Mouse (Mus musculus) kidney, embryonic 14.5 days (tissue): Measurements from ENCODE around the gene Pam16. TPM values are rescaled to one million over a fixed set of nuclear protein-coding genes. Genes with fewer than 3 reads are reported as not detected.
"Not testable (repeated sequence)": the region's sequence is repeated elsewhere in the genome, so short reads cannot be mapped to it uniquely, and the experiment has no call there.

Experiments used
- ATAC-seq: fragments of 200-750 bp; cut with Nextera tagmentation; 2 replicates; pipeline ENCODE4 v1.8.0; 2017; ENCODE audit warnings: moderate number of reproducible peaks, mild to moderate bottlenecking, moderate TSS enrichment, moderate library complexity; ENCODE audit not compliant: low FRiP score, low TSS enrichment
- H3K27ac ChIP-seq: fragments of 300-500 bp; sonication (generic); 2 replicates; pipeline ENCODE4 v1.5.1; 2014; ENCODE audit warnings: low read depth, mild to moderate bottlenecking, low read length, moderate library complexity, mixed read lengths
- H3K27me3 ChIP-seq: fragments of 300-500 bp; sonication (generic); 2 replicates; pipeline ENCODE4 v1.6.1; 2014; ENCODE audit warnings: mild to moderate bottlenecking, low read length; ENCODE audit not compliant: control insufficient read depth, insufficient read depth
- H3K36me3 ChIP-seq: fragments of 300-500 bp; sonication (generic); 2 replicates; pipeline ENCODE4 v1.6.1; 2014; ENCODE audit warnings: low read length, mixed read lengths; ENCODE audit not compliant: control insufficient read depth, insufficient read depth
- H3K4me1 ChIP-seq: fragments of 300-500 bp; sonication (generic); 2 replicates; pipeline ENCODE4 v1.6.1; 2014; ENCODE audit warnings: low read length, mixed read lengths; ENCODE audit not compliant: control insufficient read depth, insufficient read depth
- H3K4me2 ChIP-seq: fragments of 300-500 bp; sonication (generic); replicated peaks from 2 replicates; pipeline ENCODE4 v1.6.1; 2014; ENCODE audit warnings: low read depth, mild to moderate bottlenecking, low read length
- H3K4me3 ChIP-seq: fragments of 300-500 bp; sonication (generic); 2 replicates; pipeline ENCODE4 v1.5.1; 2014; ENCODE audit warnings: mild to moderate bottlenecking, low read length
- H3K9ac ChIP-seq: fragments of 300-500 bp; sonication (generic); 2 replicates; pipeline ENCODE4 v1.6.1; 2014; ENCODE audit warnings: low read depth, mild to moderate bottlenecking, low read length, moderate library complexity
- H3K9me3 ChIP-seq: fragments of 300-500 bp; sonication (generic); 2 replicates; pipeline ENCODE4 v1.6.1; 2016; ENCODE audit warnings: low read length; ENCODE audit not compliant: control insufficient read depth
- WGBS: fragments of 180-500 bp; shearing (Covaris S2); extraction: QIAGEN DNeasy Blood & Tissue Kit; methylation state at CpG from one replicate; pipeline ENCODE4 v1.1.7; 2014; 5-methylcytosine and 5-hydroxymethylcytosine counted together
- polyA plus RNA-seq: library from polyadenylated mRNA; unstranded; fragments of >200 nt; fragmentation: Nextera tagmentation; extraction: Ambion mirVana; gene quantifications from 2 replicates; pipeline ENCODE4 v1.2.1, GENCODE M21; 2014

Gene Pam16
- polyA plus RNA-seq, 1 experiment from 2014 or later = 102 TPM

DNA sequence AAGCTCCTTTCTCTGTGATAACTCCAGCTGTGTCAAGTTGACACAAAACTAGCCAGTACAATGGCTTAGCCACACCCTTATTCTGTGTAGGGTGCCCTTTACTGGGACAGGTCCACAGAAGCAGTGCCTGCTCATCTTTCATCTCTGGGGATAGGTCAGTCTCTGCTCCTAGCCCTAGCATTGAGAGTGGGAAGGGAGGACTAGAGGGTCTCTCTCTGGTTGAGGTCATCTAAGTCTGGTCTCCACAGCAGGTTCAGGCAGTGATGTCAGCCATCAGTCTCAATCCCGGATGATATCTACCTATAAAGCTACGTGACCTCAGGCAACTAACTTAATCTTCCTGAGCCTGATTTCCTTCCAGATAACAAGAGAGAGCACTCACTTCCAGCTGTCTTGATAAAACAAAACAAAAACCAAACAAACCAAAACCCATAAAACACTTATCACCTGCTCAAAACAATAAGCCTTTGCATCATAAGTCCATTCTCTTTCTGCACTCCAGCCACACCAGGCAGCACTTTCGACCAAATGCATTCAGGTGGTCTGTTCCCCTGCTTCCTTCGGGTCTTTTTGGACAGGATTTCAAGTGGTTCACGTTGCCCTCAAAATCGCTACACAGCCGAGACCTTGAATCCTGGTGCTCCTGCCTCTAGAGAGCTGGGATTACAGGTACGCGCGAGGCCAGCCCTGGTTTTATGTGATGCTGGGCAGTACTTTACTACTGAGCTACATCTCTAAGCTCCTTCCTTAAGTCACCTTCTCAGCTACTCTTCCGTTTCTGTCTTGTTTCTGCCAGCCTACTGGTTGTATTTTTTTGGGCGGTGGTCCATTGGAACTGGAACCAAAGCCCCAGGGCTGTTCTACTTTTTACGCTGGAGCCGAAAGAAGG is 38.9 kb downstream of the Pam16 start:
- WGBS = 9% methylated on average over 14 of the region's 14 CpGs

DNA sequence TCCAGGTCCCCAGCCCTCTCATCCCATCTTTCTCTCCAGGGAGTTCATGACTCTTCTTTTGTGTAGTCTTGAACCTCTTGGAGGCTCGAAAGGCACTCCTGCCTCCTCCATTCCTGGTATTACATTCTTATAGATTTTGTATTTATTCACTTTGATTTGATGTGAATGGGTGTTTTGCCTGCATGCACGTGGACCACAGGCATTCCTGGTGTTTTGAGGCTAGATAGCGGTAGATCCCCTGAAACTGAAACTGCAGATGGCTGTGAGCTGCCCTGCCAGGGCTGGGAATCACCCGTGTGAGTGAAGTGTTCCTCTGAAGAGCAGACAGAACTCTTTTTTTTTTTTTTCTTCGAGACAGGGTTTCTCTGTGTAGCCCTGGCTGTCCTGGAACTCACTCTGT is 40.4 kb downstream of the Pam16 start:
- Histone ChIP-seq H3K36me3 (no peaks in the 10 kb centered on the region), H3K9ac (no peak overlapping the region), H3K4me2 (no peak overlapping the region), H3K4me1 (peaks cover 16% of the 10 kb centered on the region), H3K27me3 (no peaks in the 10 kb centered on the region), H3K4me3 (no peak overlapping the region), H3K9me3 (no peaks in the 10 kb centered on the region), H3K27ac (no peak overlapping the region)
- 86% methylated on average over 5 of the region's 5 CpGs for WGBS
- no peak for ATAC-seq

More for the DNA sequence above, 38.9 kb downstream of the Pam16 start:
- peaks cover 3% of the 10 kb centered on the region for H3K36me3 ChIP-seq
- H3K27ac ChIP-seq = peak overlapping the region; percentile 91
- peak overlapping the region; percentile 56; the same call in 1 of the 2 replicates for H3K9ac ChIP-seq
- ATAC-seq = peak; percentile 34
- peaks cover 16% of the 10 kb centered on the region for H3K4me1 ChIP-seq
- H3K4me3 ChIP-seq = peak overlapping the region; percentile 39
- H3K9me3 ChIP-seq = no peaks in the 10 kb centered on the region
- H3K27me3 ChIP-seq = no peaks in the 10 kb centered on the region
- peak overlapping the region; percentile 54 for H3K4me2 ChIP-seq

DNA sequence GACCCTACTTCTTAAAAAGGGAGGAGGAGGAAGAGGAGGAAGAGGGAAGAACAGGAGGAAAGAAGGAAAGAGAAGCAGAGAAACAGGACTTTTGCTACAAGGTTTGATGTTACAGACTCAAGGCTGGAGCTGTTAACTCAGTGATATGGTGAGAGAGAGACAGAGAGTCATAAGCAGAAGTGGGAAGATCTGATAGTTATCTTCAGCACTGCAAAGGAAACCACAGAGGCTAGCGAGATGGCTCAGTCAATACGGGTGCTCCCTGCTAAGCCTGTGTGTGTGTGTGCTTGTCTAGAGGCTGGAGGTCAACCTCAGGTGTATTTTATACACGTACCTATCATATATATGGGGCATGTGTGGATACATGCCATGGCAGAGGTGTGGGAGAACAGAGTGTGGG is 41.0 kb downstream of the Pam16 start:
- no peak overlapping the region for H3K4me2 ChIP-seq
- no peak for ATAC-seq
- WGBS = 83% methylated on average over 3 of the region's 3 CpGs
- H3K27ac ChIP-seq = no peak overlapping the region
- no peak overlapping the region for H3K9ac ChIP-seq
- H3K9me3 ChIP-seq = no peaks in the 10 kb centered on the region
- peaks cover 16% of the 10 kb centered on the region for H3K4me1 ChIP-seq
- H3K27me3 ChIP-seq = no peaks in the 10 kb centered on the region
- no peak overlapping the region for H3K4me3 ChIP-seq
- H3K36me3 ChIP-seq = no peaks in the 10 kb centered on the region

DNA sequence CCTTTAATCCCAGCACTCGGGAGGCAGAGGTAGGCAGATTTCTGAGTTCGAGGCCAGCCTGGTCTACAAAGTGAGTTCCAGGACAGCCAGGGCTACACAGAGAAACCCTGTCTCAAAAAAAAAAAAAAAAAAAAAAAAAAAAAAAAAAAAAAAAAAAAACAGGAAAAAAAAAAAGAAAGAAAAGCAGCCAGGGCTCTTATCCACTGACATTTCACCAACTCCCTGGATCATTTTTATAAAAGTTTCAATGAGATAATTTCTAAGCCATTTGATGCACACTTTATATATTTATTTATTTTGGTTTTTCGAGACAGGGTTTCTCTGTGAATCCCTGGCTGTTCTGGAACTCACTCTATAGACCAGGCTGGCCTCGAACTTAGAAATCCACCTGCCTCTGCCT is 43.6 kb downstream of the Pam16 start:
- H3K4me2 ChIP-seq, H3K36me3 ChIP-seq, H3K4me1 ChIP-seq, H3K27me3 ChIP-seq, H3K9me3 ChIP-seq, ATAC-seq, H3K9ac ChIP-seq, H3K4me3 ChIP-seq, H3K27ac ChIP-seq: not testable (repeated sequence)
- WGBS = 98% methylated on average over 3 of the region's 4 CpGs

DNA sequence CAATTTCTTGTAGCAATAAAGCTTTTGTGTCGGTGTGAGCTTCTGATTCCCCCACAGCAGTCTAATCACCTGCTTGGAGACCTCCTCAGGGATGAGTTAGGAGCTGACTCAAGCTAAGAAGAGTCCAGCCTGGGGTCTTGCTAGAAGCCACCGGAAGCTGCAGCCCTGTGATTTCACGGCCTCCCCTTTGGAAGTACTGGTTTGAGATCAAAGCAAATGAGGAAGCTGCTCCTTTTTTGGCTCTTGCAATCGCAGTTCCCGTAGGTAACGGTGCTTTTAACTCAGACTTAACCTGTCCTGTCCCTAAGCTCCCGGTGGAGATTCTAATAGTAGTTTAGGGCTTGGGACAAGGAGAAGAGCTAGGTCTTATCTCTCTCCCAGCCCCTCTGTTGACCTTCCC is 46.2 kb downstream of the Pam16 start:
- Histone ChIP-seq H3K9me3 (no peaks in the 10 kb centered on the region), H3K9ac (no peak overlapping the region), H3K27me3 (no peaks in the 10 kb centered on the region), H3K4me1 (no peaks in the 10 kb centered on the region), H3K27ac (no peak overlapping the region), H3K4me2 (no peak overlapping the region), H3K4me3 (no peak overlapping the region), H3K36me3 (no peaks in the 10 kb centered on the region)
- ATAC-seq = no peak
- WGBS = 47% methylated on average over 7 of the region's 7 CpGs

DNA sequence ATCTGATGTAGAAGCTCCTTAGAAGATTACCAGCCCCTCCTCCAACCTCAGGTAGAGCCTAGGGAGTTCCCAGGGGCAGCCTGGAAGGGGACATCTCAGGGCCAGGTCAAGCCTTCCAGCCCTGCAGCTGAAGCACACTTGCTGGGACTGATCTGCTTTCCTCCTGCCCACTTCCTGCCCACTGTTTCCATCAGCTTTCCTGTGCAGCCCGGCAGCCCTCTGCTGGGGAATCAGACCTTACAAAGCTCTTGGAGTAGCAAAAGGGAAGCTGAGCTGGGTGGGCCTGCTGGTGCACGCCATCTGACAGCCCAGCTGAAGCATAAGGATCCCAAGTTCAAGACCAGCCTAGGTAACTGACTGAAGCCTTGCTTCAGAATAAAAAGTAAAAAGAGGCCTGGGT is 47.9 kb downstream of the Pam16 start:
- Histone ChIP-seq H3K9ac (no peak overlapping the region), H3K4me2 (no peak overlapping the region), H3K36me3 (no peaks in the 10 kb centered on the region), H3K4me1 (no peaks in the 10 kb centered on the region), H3K4me3 (no peak overlapping the region), H3K9me3 (no peaks in the 10 kb centered on the region), H3K27ac (no peak overlapping the region), H3K27me3 (no peaks in the 10 kb centered on the region)
- no peak for ATAC-seq
- 58% methylated on average over 2 of the region's 2 CpGs for WGBS

DNA sequence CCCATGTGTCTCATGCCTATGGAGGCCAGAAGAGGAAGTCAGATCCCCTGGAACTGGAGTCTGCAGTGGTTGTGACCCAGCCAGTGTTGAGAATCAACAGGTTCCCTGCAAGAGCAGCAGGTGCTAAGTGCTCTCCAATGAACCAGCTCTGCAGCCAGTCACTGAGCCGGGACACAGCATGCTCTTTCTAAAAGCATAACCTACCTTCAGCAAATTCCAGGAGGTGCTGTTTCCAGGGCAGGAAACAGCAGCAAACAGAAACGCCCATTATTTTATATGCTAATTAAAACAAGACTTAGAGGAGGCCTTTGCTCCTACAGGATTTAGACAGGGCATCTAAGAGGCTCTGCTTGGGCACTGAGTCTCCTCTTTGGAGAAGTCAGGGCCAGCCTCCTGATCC is 48.8 kb downstream of the Pam16 start:
- H3K4me1 ChIP-seq = peaks cover 3% of the 10 kb centered on the region; the same call in 1 of the 2 replicates
- no peak for ATAC-seq
- no peak overlapping the region for H3K4me2 ChIP-seq
- 57% methylated on average over 2 of the region's 2 CpGs for WGBS
- H3K9me3 ChIP-seq = no peaks in the 10 kb centered on the region
- no peak overlapping the region for H3K4me3 ChIP-seq
- no peak overlapping the region for H3K9ac ChIP-seq
- H3K27me3 ChIP-seq = no peaks in the 10 kb centered on the region
- no peaks in the 10 kb centered on the region for H3K36me3 ChIP-seq
- H3K27ac ChIP-seq = no peak overlapping the region

DNA sequence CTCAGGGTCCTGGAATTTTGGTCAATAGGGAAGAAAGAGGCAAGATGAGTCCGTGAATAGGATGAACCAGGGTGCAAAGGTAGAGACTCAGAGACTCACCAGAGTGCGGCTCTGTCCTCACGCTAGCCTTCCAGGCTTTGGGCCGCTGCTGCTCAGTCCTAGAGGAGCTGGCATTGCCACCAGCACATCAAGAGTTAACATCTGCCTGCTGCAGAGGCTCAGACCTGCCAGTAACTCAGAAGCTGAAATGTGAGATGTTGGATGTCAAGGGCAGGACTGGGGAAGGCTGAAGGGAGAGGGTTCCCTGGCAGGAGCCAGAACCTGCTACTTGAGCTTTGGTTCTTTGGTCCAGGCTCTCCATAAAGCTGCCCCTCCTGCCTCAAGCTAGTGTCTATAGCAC is 54.1 kb downstream of the Pam16 start:
- Histone ChIP-seq H3K4me2 (no peak overlapping the region), H3K9me3 (no peaks in the 10 kb centered on the region), H3K4me1 (peaks cover 8% of the 10 kb centered on the region; the same call in 1 of the 2 replicates), H3K27ac (no peak overlapping the region), H3K9ac (peak overlapping the region; percentile 23; the same call in 1 of the 2 replicates), H3K27me3 (no peaks in the 10 kb centered on the region), H3K4me3 (no peak overlapping the region), H3K36me3 (no peaks in the 10 kb centered on the region)
- peak; percentile 75 for ATAC-seq
- WGBS = 49% methylated on average over 4 of the region's 4 CpGs

DNA sequence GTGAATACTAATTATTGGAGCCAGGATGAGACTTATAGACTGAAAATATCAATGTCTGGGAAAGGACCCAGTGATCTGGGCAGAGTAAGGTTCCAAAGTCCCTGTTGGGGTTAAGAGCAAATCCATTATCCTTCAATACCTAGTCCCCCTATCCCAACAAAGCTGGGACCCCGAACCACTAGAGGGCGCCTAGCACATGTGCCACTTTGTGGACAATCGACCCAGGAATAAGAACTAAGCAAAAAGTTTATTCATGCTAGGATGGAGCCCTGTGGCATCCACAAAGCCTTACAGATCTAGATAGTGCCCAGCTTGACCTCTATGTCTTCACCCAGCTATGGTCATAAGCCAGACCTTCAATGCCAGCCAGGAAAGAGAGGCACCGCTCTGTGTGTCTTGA is 56.9 kb downstream of the Pam16 start:
- ATAC-seq = peak; percentile 67
- peaks cover 8% of the 10 kb centered on the region; the same call in 1 of the 2 replicates for H3K4me1 ChIP-seq
- WGBS = 17% methylated on average over 4 of the region's 4 CpGs
- no peaks in the 10 kb centered on the region for H3K27me3 ChIP-seq
- H3K9me3 ChIP-seq = no peaks in the 10 kb centered on the region
- H3K27ac ChIP-seq = no peak overlapping the region
- H3K4me2 ChIP-seq = no peak overlapping the region
- H3K36me3 ChIP-seq = no peaks in the 10 kb centered on the region
- H3K9ac ChIP-seq = no peak overlapping the region
- no peak overlapping the region for H3K4me3 ChIP-seq
